Mouse (Mus musculus) CH12.LX (cell line): ENCODE data around the gene Fggy. TPM values are rescaled to one million over a fixed set of nuclear protein-coding genes. Genes with fewer than 3 reads are reported as not detected.

Source experiments
- DNase-seq: peaks from one replicate; pipeline ENCODE4 v3.0.0-alpha.2; 2013; ENCODE audit errors: extremely low read depth
- H3K27ac ChIP-seq: 2 replicates; pipeline ENCODE4 v1.5.1; 2012; ENCODE audit warnings: low read depth, mild to moderate bottlenecking, control low read depth, moderate library complexity; ENCODE audit not compliant: insufficient read depth
- H3K27me3 ChIP-seq: replicated peaks from 2 replicates; pipeline ENCODE3; 2012; ENCODE audit warnings: inconsistent platforms
- H3K36me3 ChIP-seq, 2 experiments: replicated peaks in 1 of 2; 2 replicates each; pipeline versions ENCODE3 to v1.6.1; 2012; ENCODE audit warnings: inconsistent platforms in 1 of 2, low read length in 1 of 2, mild to moderate bottlenecking in 1 of 2, mixed read lengths in 1 of 2, moderate library complexity in 1 of 2; ENCODE audit not compliant: control insufficient read depth in 1 of 2, insufficient read depth in 1 of 2
- H3K4me1 ChIP-seq, 2 experiments: 2 replicates each; pipeline ENCODE4 v1.6.1; 2012; ENCODE audit warnings: inconsistent platforms in 1 of 2, moderate library complexity in 1 of 2; ENCODE audit not compliant: insufficient read depth in 2 of 2, control insufficient read depth in 1 of 2
- H3K4me2 ChIP-seq: 2 replicates; pipeline ENCODE4 v1.6.1; 2012; ENCODE audit warnings: low read depth, mild to moderate bottlenecking, control low read depth; ENCODE audit not compliant: poor library complexity, insufficient read depth, severe bottlenecking
- H3K4me3 ChIP-seq, 3 experiments: fragments of 150-350 bp in 1 of 3; sonication (generic) in 1 of 3; replicated peaks in 1 of 3; 2 replicates each; pipeline versions ENCODE3 to v1.5.1; 2011 to 2012; ENCODE audit warnings: low read depth in 2 of 3, low read length in 2 of 3, mild to moderate bottlenecking in 2 of 3, moderate library complexity in 2 of 3, control low read depth in 1 of 3, improper control_type of control experiment in 1 of 3, inconsistent platforms in 1 of 3, mixed read lengths in 1 of 3; ENCODE audit not compliant: poor library complexity in 1 of 3
- H3K79me2 ChIP-seq: replicated peaks from 2 replicates; pipeline ENCODE4 v1.6.1; 2012; ENCODE audit warnings: mild to moderate bottlenecking, moderate library complexity; ENCODE audit not compliant: control insufficient read depth, poor library complexity, insufficient read depth, severe bottlenecking; ENCODE audit errors: extremely low read depth
- H3K9ac ChIP-seq: 2 replicates; pipeline ENCODE4 v1.6.1; 2012; ENCODE audit warnings: low read depth, mild to moderate bottlenecking, control low read depth, moderate library complexity; ENCODE audit not compliant: insufficient read depth
- H3K9me3 ChIP-seq: replicated peaks from 2 replicates; pipeline ENCODE3; 2012; ENCODE audit warnings: low read length, inconsistent platforms, mixed read lengths
- BHLHE40 ChIP-seq: IDR thresholded peaks from 2 replicates; pipeline ENCODE4 v1.6.1; 2011; ENCODE audit warnings: mild to moderate bottlenecking, low read depth, low read length, improper control_type of control experiment
- E2F4 ChIP-seq: IDR thresholded peaks from 2 replicates; pipeline ENCODE4 v1.6.1; 2011; ENCODE audit warnings: low read depth, low read length, improper control_type of control experiment; ENCODE audit not compliant: insufficient replicate concordance
- EP300 ChIP-seq: IDR thresholded peaks from 2 replicates; pipeline ENCODE4 v1.6.1; 2011; ENCODE audit warnings: low read length, improper control_type of control experiment
- ETS1 ChIP-seq: conservative IDR thresholded peaks from 2 replicates; pipeline ENCODE4 v1.6.1; 2012; ENCODE audit warnings: low read depth, mild to moderate bottlenecking, inconsistent platforms, low read length, improper control_type of control experiment, moderate library complexity
- IRF4 ChIP-seq: IDR thresholded peaks from 2 replicates; pipeline ENCODE4 v1.6.1; 2014; ENCODE audit warnings: low read depth, mild to moderate bottlenecking, inconsistent platforms, low read length, improper control_type of control experiment
- MAFK ChIP-seq: IDR thresholded peaks from 2 replicates; pipeline ENCODE4 v1.6.1; 2011; ENCODE audit warnings: low read length, improper control_type of control experiment; ENCODE audit not compliant: insufficient replicate concordance
- MAZ ChIP-seq: IDR thresholded peaks from 2 replicates; pipeline ENCODE4 v1.6.1; 2012; ENCODE audit warnings: low read depth, mild to moderate bottlenecking, inconsistent platforms, low read length, improper control_type of control experiment, moderate library complexity
- MEF2A ChIP-seq: IDR thresholded peaks from 2 replicates; pipeline ENCODE4 v1.6.1; 2014; ENCODE audit warnings: low read depth, mild to moderate bottlenecking, inconsistent platforms, low read length, improper control_type of control experiment, borderline replicate concordance
- MXI1 ChIP-seq: IDR thresholded peaks from 2 replicates; pipeline ENCODE4 v1.6.1; 2011; ENCODE audit warnings: mild to moderate bottlenecking, low read depth, low read length, improper control_type of control experiment
- MYC ChIP-seq: IDR thresholded peaks from 2 replicates; pipeline ENCODE4 v1.6.1; 2011; ENCODE audit warnings: low read depth, mild to moderate bottlenecking, improper control_type of control experiment, low read length
- NRF1 ChIP-seq: IDR thresholded peaks from 2 replicates; pipeline ENCODE4 v1.6.1; 2014; ENCODE audit warnings: low read depth, mild to moderate bottlenecking, inconsistent platforms, low read length, improper control_type of control experiment, moderate library complexity
- RAD21 ChIP-seq: IDR thresholded peaks from 2 replicates; pipeline ENCODE4 v1.6.1; 2011; ENCODE audit warnings: low read depth, mild to moderate bottlenecking, low read length, improper control_type of control experiment, moderate library complexity
- TCF12 ChIP-seq: IDR thresholded peaks from 2 replicates; pipeline ENCODE4 v1.6.1; 2014; ENCODE audit warnings: low read depth, mild to moderate bottlenecking, inconsistent platforms, low read length, improper control_type of control experiment
- ZC3H11A ChIP-seq: IDR thresholded peaks from 2 replicates; pipeline ENCODE4 v1.6.1; 2012; ENCODE audit warnings: low read depth, mild to moderate bottlenecking, inconsistent platforms, low read length, improper control_type of control experiment
- ZMIZ1 ChIP-seq: IDR thresholded peaks from 2 replicates; pipeline ENCODE4 v1.6.1; 2012; ENCODE audit warnings: low read depth, mild to moderate bottlenecking, inconsistent platforms, low read length, improper control_type of control experiment
- dilution Hi-C: fragments of 300-500 bp; cut with MboI; formaldehyde crosslinking; loops from 2 replicates; pipeline ENCODE4 v1.14.3; 2020; ENCODE audit warnings: low sequenced_read_pairs; ENCODE audit not compliant: extremely low pct_unique_long_range_greater_than_20kb, extremely low pct_ligation_motif_present
- in situ Hi-C: fragments of 300-500 bp; cut with MboI; formaldehyde crosslinking; loops from 3 replicates; pipeline ENCODE4 v1.14.3; 2019; ENCODE audit warnings: low sequenced_read_pairs, low pct_ligation_motif_present, low pct_unique_long_range_greater_than_20kb, mixed read lengths
- polyA plus RNA-seq: library from polyadenylated mRNA; unstranded; fragments of >175 nt; gene quantifications from 2 replicates; pipeline ENCODE4 v1.2.1, GENCODE M21; 2012; ENCODE audit warnings: low read depth; ENCODE audit not compliant: insufficient read length
- total RNA-seq, 2 experiments: library from RNA; depleted of rRNA; stranded (reverse); fragments of 300-350 nt in 1 of 2; fragments of >200 nt in 1 of 2; gene quantifications; 2 replicates each; pipeline ENCODE4 v1.2.3; 2012 to 2014

The Fggy gene
- total and polyA plus RNA-seq, 3 experiments, result 6.2 to 7.5 (median 6.9) TPM

GRCm38 (mm10) chr4:95729142-95729826, 172.0 kb downstream of the Fggy start:
- no peak overlapping the region for H3K9ac ChIP-seq

GRCm38 (mm10) chr4:95731110-95731509, 173.8 kb downstream of the Fggy start:
- DNase-seq, result no peak

More at GRCm38 (mm10) chr4:95729142-95729826, 172.0 kb downstream of the Fggy start:
- peak; percentile 79 for TF ChIP-seq TCF12
- TF ChIP-seq MAZ, result 0 out of 2 replicates have a peak, but pooled peaks have one; percentile 38
- TF ChIP-seq RAD21, result peak; percentile 6
- no peak for TF ChIP-seq NRF1
- 0 out of 2 replicates have a peak, but pooled peaks have one; percentile 25 for TF ChIP-seq ETS1
- no peak for TF ChIP-seq ZC3H11A
- TF ChIP-seq MXI1, result no peak
- peak; percentile 83 for TF ChIP-seq EP300
- TF ChIP-seq IRF4, result peak; percentile 57
- peak; percentile 65; the same call in 1 of the 2 replicates for TF ChIP-seq MAFK
- TF ChIP-seq MEF2A, result no peak
- TF ChIP-seq BHLHE40, result peak; percentile 61; the same call in 1 of the 2 replicates
- no peak for TF ChIP-seq ZMIZ1
- no peak overlapping the region for H3K4me3 ChIP-seq
- H3K9me3 ChIP-seq, result no peaks in the 10 kb centered on the region
- no peak overlapping the region for H3K27ac ChIP-seq
- no peaks in the 10 kb centered on the region for H3K36me3 ChIP-seq
- no peaks in the 10 kb centered on the region for H3K79me2 ChIP-seq
- no peak overlapping the region for H3K4me2 ChIP-seq
- in situ Hi-C loops, result loop anchor here (25.0 kb wide), 1 partner anchor 717 kb away; no protein-coding TSS in a partner anchor
- dilution Hi-C loops, result no loop called here
- H3K27me3 ChIP-seq, result no peaks in the 10 kb centered on the region
- peaks cover 6 to 24% of the 10 kb centered on the region in 2 experiments for H3K4me1 ChIP-seq
- peak; percentile 69 for DNase-seq

More at GRCm38 (mm10) chr4:95731110-95731509, 173.8 kb downstream of the Fggy start:
- Histone ChIP-seq H3K9me3 (no peaks in the 10 kb centered on the region), H3K27me3 (no peaks in the 10 kb centered on the region), H3K4me1 (peaks cover 10 to 33% of the 10 kb centered on the region in 2 experiments), H3K36me3 (no peaks in the 10 kb centered on the region), H3K4me3 (no peak overlapping the region), H3K27ac (no peak overlapping the region), H3K9ac (no peak overlapping the region), H3K79me2 (no peaks in the 10 kb centered on the region), H3K4me2 (no peak overlapping the region)
- in situ Hi-C loops (loop anchor here (25.0 kb wide), 1 partner anchor 719 kb away; no protein-coding TSS in a partner anchor), dilution Hi-C loops (no loop called here)
- no peak for TF ChIP-seq EP300
- no peak for TF ChIP-seq MYC
- TF ChIP-seq E2F4, result no peak
- TF ChIP-seq IRF4, result no peak
- TF ChIP-seq BHLHE40, result no peak
- TF ChIP-seq MEF2A, result no peak
